Mouse (Mus musculus): ENCODE data around the gene Slc5a10. TPM values are rescaled to one million over a fixed set of nuclear protein-coding genes. Genes with fewer than 3 reads are reported as not detected.
A peak's percentile ranks its signal among the peaks of the same experiment; 100 is the strongest.

Gene Slc5a10
- total RNA-seq, 2 experiments from 2014 or later, result not detected

DNA sequence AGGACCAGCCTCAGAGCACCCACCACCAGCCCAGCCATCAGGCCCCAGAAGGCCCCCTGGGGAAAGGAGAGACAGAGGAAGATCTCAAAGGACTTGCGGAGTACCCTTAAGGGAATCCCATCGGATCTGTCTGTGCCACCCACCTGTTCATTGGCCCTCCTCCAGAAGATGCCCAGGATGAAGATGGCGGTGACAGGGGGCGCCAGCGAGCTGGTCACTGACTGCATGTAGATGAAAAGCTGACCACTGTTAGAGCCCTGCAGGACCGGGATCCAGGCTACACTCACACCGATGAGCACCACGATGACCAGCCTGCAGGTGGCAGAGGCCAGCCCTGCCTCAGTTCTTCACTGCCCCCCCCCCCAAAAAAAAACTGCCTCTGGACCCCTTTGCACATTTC, 46.9 kb downstream of the Slc5a10 start:
- ATAC-seq (replicated peaks; ENCODE audit: low FRiP score, poor library complexity, severe bottlenecking), result no peak

DNA sequence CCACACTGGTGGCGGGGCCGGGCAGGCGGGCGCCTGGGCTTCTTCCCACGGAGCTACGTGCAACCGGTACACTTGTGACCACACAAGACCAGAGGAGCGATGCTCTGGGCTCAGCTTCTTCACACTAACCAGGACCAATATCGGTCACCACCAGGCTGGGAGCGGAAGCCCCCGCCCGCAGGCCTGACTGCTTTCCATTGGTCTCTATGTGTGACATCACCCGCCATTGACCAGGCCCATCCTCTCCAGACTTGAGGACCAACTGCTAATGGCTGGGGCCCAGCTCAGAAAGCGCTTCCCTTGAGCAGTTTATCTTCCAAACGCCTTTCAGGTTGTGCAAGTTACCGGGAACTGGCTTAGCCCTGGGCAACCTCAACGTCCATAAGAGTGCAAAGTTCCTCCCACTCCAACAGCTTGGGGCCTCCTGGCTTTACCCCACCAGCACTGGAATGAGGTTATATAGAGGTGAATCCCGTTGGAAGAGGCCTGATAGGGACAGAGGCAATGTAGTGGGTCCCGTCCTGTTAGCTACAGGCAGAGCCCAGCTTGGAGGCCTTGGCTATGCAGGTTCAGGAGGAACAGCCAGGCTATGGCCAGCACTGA, 48.7 kb downstream of the Slc5a10 start:
- ATAC-seq (replicated peaks; ENCODE audit: low FRiP score, poor library complexity, severe bottlenecking), result no peak

DNA sequence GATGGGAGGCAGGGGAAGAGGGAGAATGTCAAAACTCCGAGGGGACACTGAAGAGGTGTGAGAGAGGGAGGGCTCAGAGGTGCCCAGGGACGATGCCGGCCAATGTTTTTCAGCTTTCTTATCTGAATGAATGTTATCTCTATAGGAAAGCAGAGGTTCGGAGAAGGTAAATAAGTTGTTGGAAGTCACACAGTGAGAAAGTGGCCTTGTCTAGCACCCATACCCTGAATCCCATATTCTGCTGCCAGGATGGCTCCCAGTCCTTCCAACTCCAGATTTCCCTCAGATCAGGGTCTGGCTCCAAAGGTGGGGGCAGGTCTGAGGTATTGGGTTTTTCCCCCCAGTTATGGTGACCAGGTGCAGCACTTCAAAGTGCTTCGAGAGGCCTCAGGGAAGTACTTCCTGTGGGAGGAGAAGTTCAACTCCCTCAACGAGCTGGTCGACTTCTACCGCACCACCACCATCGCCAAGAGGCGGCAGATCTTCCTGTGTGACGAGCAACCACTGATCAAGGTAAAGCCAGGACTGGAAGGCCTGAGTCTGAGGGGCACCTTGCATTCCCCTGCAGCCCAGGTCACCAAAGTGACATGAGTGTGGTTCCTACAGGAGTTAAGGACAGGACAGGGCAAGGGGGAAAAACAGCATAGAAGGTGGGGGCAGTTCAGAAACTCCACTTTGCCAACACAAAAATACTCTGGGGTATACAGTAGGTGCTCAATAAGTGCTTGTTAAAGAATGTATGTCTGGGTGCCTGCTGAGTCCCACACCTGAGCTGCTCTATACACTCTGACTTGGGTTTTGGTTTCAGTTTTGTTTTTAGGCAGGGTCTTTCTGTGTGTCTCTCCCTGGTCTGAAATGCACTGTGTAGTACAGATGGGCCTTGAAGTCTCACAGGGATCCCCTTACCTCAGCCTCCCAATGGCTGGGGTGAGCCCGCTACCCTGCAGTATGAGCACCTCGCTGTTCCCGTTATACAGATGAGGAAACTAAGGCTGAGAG, 50.8 kb downstream of the Slc5a10 start:
- no peak for ATAC-seq (replicated peaks; ENCODE audit: low FRiP score, poor library complexity, severe bottlenecking)

DNA sequence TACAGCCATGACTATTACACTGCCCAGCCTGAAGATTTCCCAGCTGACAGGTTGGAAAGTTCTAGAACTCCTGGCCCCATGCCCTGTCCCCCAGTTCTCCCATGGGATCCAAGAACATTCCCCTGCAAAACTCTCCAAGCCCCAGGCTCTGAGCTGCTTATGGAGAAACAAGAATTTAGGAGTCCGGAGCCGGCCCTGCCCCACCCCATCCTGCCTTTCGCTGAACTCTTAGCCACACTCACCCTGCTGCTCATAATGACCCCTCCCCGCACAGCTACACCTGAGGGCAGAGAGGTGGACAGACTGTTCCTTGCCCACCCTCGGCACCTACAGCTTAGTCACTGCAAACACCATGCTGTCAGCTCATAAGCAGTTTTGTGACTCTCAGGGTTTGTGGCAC, 52.8 kb downstream of the Slc5a10 start:
- ATAC-seq (replicated peaks; ENCODE audit: low FRiP score, poor library complexity, severe bottlenecking), result no peak

- no peak for ATAC-seq (replicated peaks; ENCODE audit: low FRiP score, poor library complexity, severe bottlenecking)
These were observed 53.4 kb downstream of the Slc5a10 start for GRCm38 (mm10) chr11:61667248-61667647.

GRCm38 (mm10) chr11:61665991-61666799, 54.4 kb downstream of the Slc5a10 start:
- ATAC-seq (replicated peaks; ENCODE audit: low FRiP score, poor library complexity, severe bottlenecking), result peak; percentile 42; the same call in 1 of the 2 replicates

- no peak for ATAC-seq (replicated peaks; ENCODE audit: low FRiP score, poor library complexity, severe bottlenecking)
These were observed 55.2 kb downstream of the Slc5a10 start for GRCm38 (mm10) chr11:61665401-61665800.

- ATAC-seq (replicated peaks; ENCODE audit: low FRiP score, poor library complexity, severe bottlenecking), result no peak
These were observed 58.4 kb downstream of the Slc5a10 start for GRCm38 (mm10) chr11:61662189-61662588.

- ATAC-seq (replicated peaks; ENCODE audit: low FRiP score, poor library complexity, severe bottlenecking), result no peak
These were observed 59.7 kb downstream of the Slc5a10 start for GRCm38 (mm10) chr11:61660806-61661392.

GRCm38 (mm10) chr11:61660001-61660400, 60.6 kb downstream of the Slc5a10 start:
- no peak for ATAC-seq (replicated peaks; ENCODE audit: low FRiP score, poor library complexity, severe bottlenecking)

- no peak for ATAC-seq (replicated peaks; ENCODE audit: low FRiP score, poor library complexity, severe bottlenecking)
These were observed 61.4 kb downstream of the Slc5a10 start for GRCm38 (mm10) chr11:61659011-61659858.

- ATAC-seq (replicated peaks; ENCODE audit: low FRiP score, poor library complexity, severe bottlenecking), result no peak
These were observed 62.2 kb downstream of the Slc5a10 start for GRCm38 (mm10) chr11:61658360-61658922.

DNA sequence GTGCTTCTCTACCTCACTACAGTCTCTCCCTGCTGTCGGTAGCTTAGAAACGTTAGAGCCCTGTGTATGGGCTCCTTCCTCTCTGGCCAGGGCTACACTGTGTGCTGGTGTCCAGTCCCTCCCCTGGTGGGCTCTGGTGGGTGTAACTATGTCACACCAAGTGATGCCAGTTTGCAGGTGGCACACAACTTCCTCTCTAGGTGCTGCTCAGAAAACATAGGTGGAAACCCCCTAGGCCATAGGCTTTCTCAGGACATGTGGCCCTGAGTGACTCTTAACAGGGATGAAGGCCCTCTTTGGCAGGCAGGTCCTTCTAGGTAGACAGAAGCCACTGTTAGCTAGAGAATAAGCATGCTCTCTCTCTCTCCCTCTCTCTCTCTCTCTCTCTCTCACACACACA, 63.2 kb downstream of the Slc5a10 start:
- no peak for ATAC-seq (replicated peaks; ENCODE audit: low FRiP score, poor library complexity, severe bottlenecking)

DNA sequence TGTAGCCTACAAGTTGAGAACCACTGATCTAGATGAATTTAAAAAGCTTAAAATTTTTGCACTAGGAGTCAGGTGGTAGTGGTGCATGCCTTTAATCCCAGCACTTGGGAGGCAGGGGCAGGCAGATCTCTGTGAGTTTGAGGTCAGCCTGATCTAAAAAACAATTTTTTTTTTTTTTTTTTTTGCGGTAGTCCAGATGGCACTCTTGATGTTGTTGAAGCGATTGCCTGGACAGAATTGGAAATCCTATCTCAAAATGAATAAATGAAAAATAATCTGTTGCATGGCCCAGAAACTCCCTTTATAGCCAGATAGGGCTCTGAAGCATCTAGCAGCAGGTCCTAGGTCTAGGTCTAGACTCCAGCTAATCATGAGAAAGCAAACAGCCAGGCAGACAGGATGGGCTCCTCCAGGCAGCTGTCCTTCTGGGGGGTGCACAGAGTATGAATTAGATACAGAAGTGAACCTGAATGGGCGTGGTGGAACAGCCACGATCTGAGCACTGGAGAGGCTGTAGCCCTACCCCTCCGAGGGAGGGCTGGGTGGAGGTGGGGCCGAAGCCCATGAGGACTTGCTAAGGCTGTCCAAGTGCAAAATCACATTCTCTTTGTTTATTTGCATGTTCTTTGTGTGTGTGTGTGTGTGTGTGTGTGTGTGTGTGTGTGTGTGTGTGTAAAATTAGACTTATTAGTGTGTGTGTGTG, 64.3 kb downstream of the Slc5a10 start:
- no peak for ATAC-seq (replicated peaks; ENCODE audit: low FRiP score, poor library complexity, severe bottlenecking)

GRCm38 (mm10) chr11:61655649-61656048, 65.0 kb downstream of the Slc5a10 start:
- ATAC-seq (replicated peaks; ENCODE audit: low FRiP score, poor library complexity, severe bottlenecking), result no peak

GRCm38 (mm10) chr11:61654786-61655311, 65.8 kb downstream of the Slc5a10 start:
- no peak for ATAC-seq (replicated peaks; ENCODE audit: low FRiP score, poor library complexity, severe bottlenecking)

DNA sequence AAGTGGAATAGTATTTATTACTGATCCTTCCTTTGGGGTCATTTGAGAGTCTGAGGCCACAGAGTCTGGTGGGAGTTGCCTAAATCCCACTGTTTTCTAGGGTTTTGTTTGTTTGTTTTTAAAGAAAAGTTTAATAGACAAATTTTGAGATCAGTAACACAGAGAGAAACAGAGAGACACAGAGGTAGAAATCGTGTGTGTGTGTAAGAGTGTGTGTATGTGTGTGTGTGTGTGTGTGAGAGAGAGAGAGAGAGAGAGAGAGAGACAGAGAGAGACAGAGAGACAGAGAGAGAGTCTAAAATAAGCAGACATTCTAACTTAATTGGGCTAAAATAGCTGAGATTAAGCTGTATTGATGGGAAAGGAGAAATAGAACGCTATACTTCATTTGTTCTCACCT, 67.1 kb downstream of the Slc5a10 start:
- ATAC-seq (replicated peaks; ENCODE audit: low FRiP score, poor library complexity, severe bottlenecking), result no peak
